Mouse (Mus musculus): ENCODE data around the gene Fam81a.

Fam81a gene

GRCm38 (mm10) chr9:70142460-70142859, at the start of gene Fam81a:
Fam81a (minus strand) TSS chr9:70142560.
- no peak for DNase-seq (ENCODE audit: low spot score)

GRCm38 (mm10) chr9:70182639-70183038, 40.3 kb upstream of the Fam81a start:
- DNase-seq (ENCODE audit: low spot score), result no peak

GRCm38 (mm10) chr9:70181719-70182118, 39.4 kb upstream of the Fam81a start:
- no peak for DNase-seq (ENCODE audit: low spot score)

DNA sequence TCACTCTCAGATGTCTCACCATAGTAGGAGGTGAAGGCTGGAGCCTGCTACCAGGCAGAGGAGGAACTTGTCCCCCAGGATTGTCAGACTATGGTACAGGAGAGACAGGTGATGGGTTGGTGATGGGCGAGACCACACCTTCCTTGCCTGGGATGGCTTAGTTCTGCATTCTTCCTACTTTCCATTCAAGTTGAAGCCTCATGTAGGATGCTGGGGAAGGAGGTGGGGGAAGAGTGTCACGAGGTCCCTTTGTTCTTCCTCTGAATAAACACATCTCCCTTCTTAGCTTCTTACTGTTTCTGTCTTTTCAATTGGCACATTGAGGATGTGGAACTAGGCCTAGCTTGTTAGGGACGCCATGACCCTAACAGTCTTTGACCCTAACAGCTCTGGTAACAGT, 33.9 kb upstream of the Fam81a start:
- DNase-seq (ENCODE audit: low spot score), result no peak

DNA sequence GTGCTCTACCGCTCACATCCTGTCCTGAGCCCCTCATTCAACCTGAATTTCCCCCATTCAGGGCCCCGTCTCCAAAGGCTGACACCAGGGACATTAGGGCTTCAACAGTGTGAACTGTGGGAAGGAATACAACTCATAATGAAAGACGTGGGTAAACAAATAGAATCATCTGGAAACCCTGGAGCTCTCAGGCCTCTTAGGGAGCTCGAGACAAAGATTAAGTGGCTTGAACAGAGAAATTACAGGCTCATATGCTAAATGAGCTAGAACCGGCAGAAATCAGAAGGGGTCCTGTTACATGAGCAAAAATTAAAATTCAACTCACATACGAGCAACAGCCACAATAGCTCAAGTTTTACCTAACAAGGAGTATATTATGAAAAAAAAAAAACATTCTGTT, 32.5 kb upstream of the Fam81a start:
- DNase-seq (ENCODE audit: low spot score), result no peak

- no peak for DNase-seq (ENCODE audit: low spot score)
Measured at GRCm38 (mm10) chr9:70174291-70174848, 32.0 kb upstream of the Fam81a start.

- DNase-seq (ENCODE audit: low spot score), result no peak
Measured at GRCm38 (mm10) chr9:70168973-70169372, 26.6 kb upstream of the Fam81a start.

DNA sequence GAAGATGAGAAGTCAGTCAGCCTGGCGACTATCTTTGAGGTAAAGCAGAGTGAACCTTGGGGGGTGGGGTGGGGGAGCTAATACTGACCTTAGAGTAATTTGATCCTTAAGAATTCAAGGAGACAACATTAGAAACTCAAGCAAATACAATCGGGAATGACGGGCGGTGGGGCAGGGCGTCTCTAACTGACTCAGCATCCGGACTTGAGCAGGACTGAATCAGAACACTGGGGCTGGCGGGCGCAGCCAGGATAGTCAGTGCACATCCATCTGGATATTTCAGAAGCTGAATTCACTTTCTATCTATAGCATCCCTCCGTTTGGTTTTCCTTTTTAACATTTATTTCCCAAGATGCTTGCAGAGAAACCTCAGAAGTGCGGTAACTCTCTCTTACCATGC, 17.7 kb upstream of the Fam81a start:
- DNase-seq (ENCODE audit: low spot score), result no peak

GRCm38 (mm10) chr9:70147618-70148017, 5.3 kb upstream of the Fam81a start:
- no peak for DNase-seq (ENCODE audit: low spot score)

GRCm38 (mm10) chr9:70145426-70145825, 3.1 kb upstream of the Fam81a start:
- DNase-seq (ENCODE audit: low spot score), result no peak

DNA sequence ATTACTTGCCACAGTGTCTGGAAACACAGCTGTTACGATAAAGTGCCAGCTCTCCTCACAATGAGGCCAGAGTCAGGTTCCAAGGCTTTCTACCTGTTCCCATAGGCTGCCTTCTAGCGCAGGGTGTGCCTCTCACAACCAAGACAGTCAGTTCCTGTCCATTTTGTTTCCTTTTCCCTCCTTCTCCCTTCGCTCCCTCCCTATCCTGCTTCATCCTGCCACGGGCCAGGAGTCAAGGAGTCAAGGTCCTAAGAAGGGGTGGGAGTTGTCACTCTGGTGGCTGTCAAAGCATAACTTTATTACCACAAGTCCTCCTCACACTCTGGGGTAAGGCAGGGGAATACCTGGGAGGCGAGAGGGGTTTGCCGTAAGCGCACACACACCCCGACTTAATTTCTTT, 966 bp upstream of the Fam81a start:
- DNase-seq (ENCODE audit: low spot score), result no peak

- DNase-seq (ENCODE audit: low spot score), result no peak
Measured at GRCm38 (mm10) chr9:70141885-70142326, 454 bp downstream of the Fam81a start.

DNA sequence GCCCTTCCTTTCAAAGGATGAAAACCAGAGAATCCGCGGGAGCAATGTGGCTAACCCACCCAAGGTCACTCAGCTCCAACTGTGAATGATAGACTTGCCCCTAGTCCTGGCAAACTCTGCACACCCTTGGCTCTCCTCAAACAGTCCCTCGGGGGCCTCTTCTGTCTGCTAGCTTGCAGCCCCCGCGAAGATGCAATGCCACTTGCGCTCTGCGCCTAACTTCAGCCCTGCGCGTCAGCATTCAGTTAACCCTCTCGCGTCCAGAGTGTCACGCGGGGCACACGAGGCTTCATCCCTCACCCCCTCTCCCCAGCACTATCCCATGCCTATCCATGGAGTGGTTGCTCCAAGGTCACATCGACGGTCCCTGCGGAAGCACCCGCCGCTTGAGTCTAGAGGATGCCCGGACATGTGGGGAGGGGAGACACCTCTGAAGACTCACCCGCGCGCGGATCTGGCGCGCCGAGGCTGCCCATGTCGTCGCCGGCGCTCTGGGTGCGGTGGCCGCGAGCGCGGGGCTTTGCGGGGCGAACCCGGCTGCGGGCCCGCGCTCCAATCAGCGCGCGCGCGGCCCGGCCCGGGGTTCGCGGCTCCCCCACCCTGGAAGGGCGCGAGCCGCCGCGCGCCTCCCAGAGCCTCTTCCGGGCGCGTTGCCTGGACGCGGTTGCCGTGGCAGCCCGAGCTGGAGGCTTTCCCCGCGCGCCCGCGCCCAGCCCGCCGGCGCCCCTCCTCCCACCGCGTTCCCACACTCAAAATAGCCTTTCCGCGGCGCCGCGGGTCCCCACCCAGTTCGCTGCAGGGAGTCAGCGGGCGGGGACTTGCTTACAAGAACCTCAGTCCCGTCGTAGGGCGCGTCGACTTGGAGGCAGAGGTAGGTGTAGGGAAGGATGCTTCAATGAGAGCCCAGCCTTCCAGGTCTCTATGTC, 1.2 kb downstream of the Fam81a start:
- no peak for DNase-seq (ENCODE audit: low spot score)

- no peak for DNase-seq (ENCODE audit: low spot score)
Measured at GRCm38 (mm10) chr9:70140340-70140739, 2.0 kb downstream of the Fam81a start.

DNA sequence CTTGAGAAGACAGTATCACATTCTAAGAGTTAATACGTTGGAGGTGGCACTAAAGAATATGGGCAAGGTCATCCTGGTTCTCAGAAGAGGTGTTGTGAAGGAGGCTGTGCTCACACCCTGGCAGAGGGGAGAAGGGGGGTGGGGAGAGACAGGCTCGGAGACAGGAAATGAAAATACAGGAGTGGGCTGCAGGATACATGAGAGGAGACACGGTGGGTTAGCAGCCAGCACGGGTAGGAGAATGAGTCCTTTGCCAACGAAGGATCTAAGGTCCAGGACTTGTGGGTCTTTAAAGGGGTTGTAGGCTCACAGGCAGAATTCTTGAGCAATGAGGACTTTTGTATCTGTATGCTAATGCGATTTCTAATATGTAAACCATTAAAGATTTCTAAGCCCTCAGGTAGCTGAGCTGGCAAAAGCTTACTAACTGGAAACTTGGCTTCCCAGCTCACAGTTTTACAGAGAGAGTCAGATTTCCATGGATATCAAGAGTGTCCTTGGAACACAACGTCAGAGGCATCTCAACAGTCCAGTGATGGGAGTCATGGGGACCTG, 3.0 kb downstream of the Fam81a start:
- no peak for DNase-seq (ENCODE audit: low spot score)

GRCm38 (mm10) chr9:70138511-70138910, 3.8 kb downstream of the Fam81a start:
- no peak for DNase-seq (ENCODE audit: low spot score)

DNA sequence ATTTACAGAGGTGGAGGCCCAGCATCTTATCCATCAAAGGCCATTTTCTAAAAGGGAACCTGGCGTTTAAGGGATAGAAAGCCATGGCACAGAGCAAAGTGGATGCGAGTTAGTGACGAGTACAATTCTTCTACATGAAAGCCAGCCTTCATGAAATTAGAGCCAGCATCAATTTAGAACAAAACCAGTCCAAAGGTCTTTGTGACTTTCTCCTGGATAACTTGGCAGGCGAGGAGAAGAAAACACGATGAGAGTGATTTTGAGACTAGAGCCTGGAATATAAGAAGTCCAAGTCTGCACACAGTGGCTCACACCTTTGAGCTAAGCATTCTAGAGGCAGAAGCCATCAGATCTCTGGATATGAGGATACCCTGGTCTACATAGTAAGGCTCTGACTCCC, 4.4 kb downstream of the Fam81a start:
- DNase-seq (ENCODE audit: low spot score), result no peak

DNA sequence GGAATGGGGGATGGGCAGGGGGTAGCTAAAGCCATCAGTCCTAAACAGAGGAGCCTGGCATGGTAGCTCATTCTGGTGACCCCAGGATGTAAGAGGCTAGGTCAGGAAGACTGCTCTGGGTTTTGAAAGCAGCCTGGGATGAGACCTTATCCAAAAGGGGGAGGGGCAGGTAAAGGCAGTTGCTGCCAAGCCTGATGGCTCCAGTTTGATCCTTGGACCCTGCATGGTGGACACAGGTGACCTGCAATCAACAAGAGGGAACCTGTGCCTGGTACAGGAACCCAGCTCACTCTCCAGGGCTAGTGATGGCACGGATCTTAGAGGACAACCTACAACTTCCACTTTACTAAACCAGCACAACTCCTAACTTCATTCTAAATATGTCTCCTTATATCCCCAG, 7.2 kb downstream of the Fam81a start:
- no peak for DNase-seq (ENCODE audit: low spot score)

- DNase-seq (ENCODE audit: low spot score), result no peak
Measured at GRCm38 (mm10) chr9:70134716-70135115, 7.6 kb downstream of the Fam81a start.

GRCm38 (mm10) chr9:70134215-70134614, 8.1 kb downstream of the Fam81a start:
- no peak for DNase-seq (ENCODE audit: low spot score)

GRCm38 (mm10) chr9:70130786-70131185, 11.6 kb downstream of the Fam81a start:
- no peak for DNase-seq (ENCODE audit: low spot score)

DNA sequence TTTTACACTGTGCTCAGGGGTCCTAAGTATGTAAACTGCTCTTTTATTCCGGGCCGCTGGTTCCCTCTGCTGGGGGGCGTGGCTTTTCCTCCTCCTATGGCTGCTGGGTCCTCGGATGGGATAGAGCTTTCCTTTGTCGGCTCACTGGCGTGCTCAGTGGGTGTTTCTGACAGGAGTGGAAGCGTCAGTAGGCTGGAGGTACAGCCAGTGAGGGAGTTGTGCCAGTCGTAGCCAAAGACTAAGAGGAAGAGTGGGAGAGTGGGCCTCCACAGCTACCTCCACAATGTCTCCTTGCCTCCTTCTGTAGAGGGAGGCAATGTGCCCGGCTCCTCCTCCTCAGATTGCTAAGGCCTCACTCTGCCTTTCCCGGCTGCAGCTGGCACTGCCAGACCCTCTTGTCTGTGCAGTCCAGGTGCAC, 30.5 kb downstream of the Fam81a start:
- no peak for DNase-seq (ENCODE audit: low spot score)

- no peak for DNase-seq (ENCODE audit: low spot score)
Measured at GRCm38 (mm10) chr9:70110871-70111270, 31.5 kb downstream of the Fam81a start.

Measured in adipocyte (in vitro differentiated cells).